Mouse (Mus musculus) forebrain, embryonic 16.5 days (tissue): ENCODE results near the gene Pnma5. TPM values are rescaled to one million over a fixed set of nuclear protein-coding genes. Genes with fewer than 3 reads are reported as not detected.

Source experiments
- ATAC-seq: fragments of 200-750 bp; cut with Nextera tagmentation; 2 replicates; pipeline ENCODE4 v1.8.0; 2017; ENCODE audit warnings: mild to moderate bottlenecking, moderate library complexity
- H3K27ac ChIP-seq: fragments of 300-500 bp; sonication (generic); 2 replicates; pipeline ENCODE4 v1.5.1; 2014; ENCODE audit warnings: low read length, control low read depth
- H3K27me3 ChIP-seq: fragments of 300-500 bp; sonication (generic); replicated peaks from 2 replicates; pipeline ENCODE4 v1.6.1; 2014; ENCODE audit warnings: low read length; ENCODE audit not compliant: control insufficient read depth, insufficient read depth
- H3K36me3 ChIP-seq: fragments of 300-500 bp; sonication (generic); 2 replicates; pipeline ENCODE4 v1.6.1; 2014; ENCODE audit not compliant: control insufficient read depth, insufficient read depth
- H3K4me1 ChIP-seq: fragments of 300-500 bp; sonication (generic); replicated peaks from 2 replicates; pipeline ENCODE4 v1.6.1; 2014; ENCODE audit warnings: low read length; ENCODE audit not compliant: control insufficient read depth, insufficient read depth
- H3K4me2 ChIP-seq: fragments of 300-500 bp; sonication (generic); 2 replicates; pipeline ENCODE4 v1.6.1; 2014; ENCODE audit warnings: mild to moderate bottlenecking, low read length, control low read depth
- H3K4me3 ChIP-seq: fragments of 300-500 bp; sonication (generic); replicated peaks from 2 replicates; pipeline ENCODE4 v1.5.1; 2014; ENCODE audit warnings: mild to moderate bottlenecking, low read length, control low read depth
- H3K9ac ChIP-seq: fragments of 300-500 bp; sonication (generic); replicated peaks from 2 replicates; pipeline ENCODE4 v1.6.1; 2014; ENCODE audit warnings: low read depth, low read length, control low read depth
- H3K9me3 ChIP-seq: fragments of 300-500 bp; sonication (generic); 2 replicates; pipeline ENCODE4 v1.6.1; 2016; ENCODE audit warnings: low read length; ENCODE audit not compliant: control insufficient read depth
- WGBS: fragments of 180-500 bp; shearing (Covaris S2); extraction: QIAGEN DNeasy Blood & Tissue Kit; methylation state at CpG from one replicate; pipeline ENCODE4 v1.1.7; 2014; 5-methylcytosine and 5-hydroxymethylcytosine counted together
- polyA plus RNA-seq: library from polyadenylated mRNA; unstranded; fragments of >200 nt; fragmentation: Nextera tagmentation; extraction: Ambion mirVana; gene quantifications from 2 replicates; pipeline ENCODE4 v1.2.1, GENCODE M21; 2015

Pnma5 gene
- polyA plus RNA-seq, 1 experiment from 2014 or later = 0.22 TPM

DNA sequence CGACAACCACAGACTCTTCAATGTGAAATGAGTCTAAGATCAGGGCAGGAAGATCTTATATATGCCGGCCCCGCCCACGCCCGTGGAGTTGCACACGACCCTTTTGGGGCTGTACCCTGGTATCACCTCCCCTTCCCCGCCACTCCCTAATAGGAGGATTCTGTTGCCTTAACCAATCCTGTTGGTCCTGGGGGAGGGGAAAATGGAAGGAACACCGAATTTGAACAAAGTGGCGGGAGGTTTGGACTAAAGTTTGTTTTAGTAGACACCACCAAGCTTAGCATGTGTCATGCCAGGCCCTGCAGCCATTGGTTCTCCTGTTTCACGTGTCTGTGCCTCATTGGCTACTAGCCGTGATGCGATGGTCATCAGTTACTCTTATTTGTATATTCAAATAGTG, 2.8 kb upstream of the Pnma5 start:
- no peak overlapping the region for H3K9ac ChIP-seq
- no peak for ATAC-seq
- no peaks in the 10 kb centered on the region for H3K9me3 ChIP-seq
- no peaks in the 10 kb centered on the region for H3K27me3 ChIP-seq
- 92% methylated on average over 12 of the region's 12 CpGs for WGBS
- no peak overlapping the region for H3K4me3 ChIP-seq
- no peaks in the 10 kb centered on the region for H3K36me3 ChIP-seq
- no peak overlapping the region for H3K4me2 ChIP-seq
- no peaks in the 10 kb centered on the region for H3K4me1 ChIP-seq
- H3K27ac ChIP-seq = no peak overlapping the region

DNA sequence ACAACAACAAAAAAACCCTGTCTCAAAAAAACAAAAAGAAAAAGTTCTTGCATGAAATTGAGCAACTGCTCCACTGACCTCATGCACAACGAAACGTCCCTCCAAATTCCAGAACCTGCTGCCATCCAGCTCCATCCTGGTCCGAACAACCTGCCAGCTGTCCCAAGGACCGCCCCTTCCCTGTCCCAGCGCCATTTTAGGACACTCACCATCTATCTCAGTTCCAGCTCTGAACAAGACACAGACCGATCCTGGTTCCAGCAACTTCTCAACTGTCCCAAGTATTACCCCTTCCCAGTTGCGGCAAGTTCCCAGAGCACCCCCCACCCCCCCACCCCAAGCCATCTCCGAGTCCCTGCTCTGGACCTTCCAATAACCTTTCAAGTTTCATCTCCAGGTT, 1.9 kb upstream of the Pnma5 start:
- H3K27ac ChIP-seq = no peak overlapping the region
- H3K27me3 ChIP-seq = no peaks in the 10 kb centered on the region
- no peak overlapping the region for H3K4me2 ChIP-seq
- no peaks in the 10 kb centered on the region for H3K9me3 ChIP-seq
- no peak overlapping the region for H3K9ac ChIP-seq
- H3K36me3 ChIP-seq = no peaks in the 10 kb centered on the region
- no peak overlapping the region for H3K4me3 ChIP-seq
- ATAC-seq = no peak
- WGBS = 87% methylated on average over 8 of the region's 8 CpGs
- H3K4me1 ChIP-seq = no peaks in the 10 kb centered on the region

DNA sequence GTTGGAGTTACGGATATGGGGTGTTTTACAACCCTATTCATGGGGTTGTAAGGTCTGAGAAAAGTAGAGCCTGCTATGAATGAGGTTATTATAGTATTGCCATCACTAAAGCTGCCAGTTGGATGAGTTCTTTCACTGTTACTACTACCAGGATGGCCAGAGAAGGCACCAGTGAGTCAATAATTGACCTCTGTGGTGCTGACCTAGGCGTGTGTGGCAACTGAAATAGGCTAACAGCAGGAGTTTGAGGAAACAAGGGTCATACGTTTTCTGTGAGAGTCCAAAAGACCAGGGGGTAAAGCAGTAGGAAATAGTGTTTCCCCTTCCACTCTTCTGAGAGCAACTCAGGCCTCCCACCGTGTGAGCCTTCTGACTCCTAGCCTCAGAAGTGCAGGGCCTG, 24.1 kb downstream of the Pnma5 start:
- Histone ChIP-seq H3K36me3 (no peaks in the 10 kb centered on the region), H3K27me3 (no peaks in the 10 kb centered on the region), H3K27ac (no peak overlapping the region), H3K4me2 (no peak overlapping the region), H3K9me3 (no peaks in the 10 kb centered on the region), H3K9ac (no peak overlapping the region), H3K4me1 (no peaks in the 10 kb centered on the region), H3K4me3 (no peak overlapping the region)
- ATAC-seq = no peak
- 61% methylated on average over 4 of the region's 4 CpGs for WGBS

- H3K36me3 ChIP-seq = no peaks in the 10 kb centered on the region
- WGBS = 16% methylated on average over 24 of the region's 27 CpGs
- H3K9me3 ChIP-seq = no peaks in the 10 kb centered on the region
- H3K27ac ChIP-seq = peak overlapping the region; percentile 82
- H3K4me3 ChIP-seq = peak overlapping the region; percentile 41
- no peaks in the 10 kb centered on the region for H3K4me1 ChIP-seq
- peak overlapping the region; percentile 50 for H3K9ac ChIP-seq
- peak; percentile 99 for ATAC-seq
- H3K4me2 ChIP-seq = peak overlapping the region; percentile 58
- H3K27me3 ChIP-seq = no peaks in the 10 kb centered on the region
Measured at GRCm38 (mm10) chrX:73007597-73008479, 29.1 kb downstream of the Pnma5 start.

DNA sequence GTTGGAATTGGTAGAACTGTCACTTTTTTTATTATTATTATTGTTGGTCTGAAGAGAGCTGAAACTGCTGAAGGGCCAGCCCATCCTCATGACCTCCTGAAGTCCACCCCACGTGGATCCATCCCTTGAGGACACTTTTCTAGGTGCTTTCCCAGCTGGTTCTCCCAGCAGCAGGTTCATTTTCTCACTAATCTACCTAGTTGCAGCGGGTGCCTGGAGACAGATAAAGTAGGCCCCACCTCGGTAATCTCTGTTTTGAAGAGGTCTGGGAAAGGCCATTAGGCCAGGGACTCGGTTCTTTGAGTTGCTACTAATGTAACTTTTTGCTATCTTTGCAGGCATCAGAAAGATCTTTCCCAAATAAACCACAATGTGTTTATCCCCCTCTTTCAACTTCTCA, 31.2 kb downstream of the Pnma5 start:
- Histone ChIP-seq H3K9ac (no peak overlapping the region), H3K36me3 (no peaks in the 10 kb centered on the region), H3K4me3 (no peak overlapping the region), H3K27me3 (no peaks in the 10 kb centered on the region), H3K4me1 (no peaks in the 10 kb centered on the region), H3K4me2 (no peak overlapping the region), H3K27ac (no peak overlapping the region), H3K9me3 (no peaks in the 10 kb centered on the region)
- ATAC-seq = no peak
- 64% methylated on average over 4 of the region's 4 CpGs for WGBS

DNA sequence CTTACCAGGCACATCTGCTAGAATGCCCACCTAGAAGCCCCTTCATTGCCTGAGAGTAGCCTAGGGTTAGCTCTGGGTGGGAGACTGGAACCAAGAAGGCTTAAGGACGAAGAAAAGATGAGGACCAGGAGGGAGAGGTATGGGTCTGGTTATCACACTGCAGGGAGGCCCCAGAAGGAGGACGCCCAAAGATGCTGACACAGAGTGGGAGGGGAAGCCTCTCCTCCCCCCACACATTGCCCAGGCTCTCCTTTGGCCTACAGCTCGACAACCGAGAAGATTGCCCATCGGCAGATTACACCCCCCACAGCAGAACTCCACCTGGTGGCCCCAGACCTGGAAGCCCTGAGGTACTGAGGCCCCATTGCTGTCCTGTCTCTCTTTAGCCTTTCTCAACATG, 33.8 kb downstream of the Pnma5 start:
- H3K4me1 ChIP-seq = no peaks in the 10 kb centered on the region
- 77% methylated on average over 5 of the region's 5 CpGs for WGBS
- no peak overlapping the region for H3K9ac ChIP-seq
- H3K27me3 ChIP-seq = no peaks in the 10 kb centered on the region
- no peaks in the 10 kb centered on the region for H3K9me3 ChIP-seq
- no peak overlapping the region for H3K4me2 ChIP-seq
- H3K36me3 ChIP-seq = no peaks in the 10 kb centered on the region
- H3K27ac ChIP-seq = no peak overlapping the region
- no peak overlapping the region for H3K4me3 ChIP-seq
- ATAC-seq = no peak

DNA sequence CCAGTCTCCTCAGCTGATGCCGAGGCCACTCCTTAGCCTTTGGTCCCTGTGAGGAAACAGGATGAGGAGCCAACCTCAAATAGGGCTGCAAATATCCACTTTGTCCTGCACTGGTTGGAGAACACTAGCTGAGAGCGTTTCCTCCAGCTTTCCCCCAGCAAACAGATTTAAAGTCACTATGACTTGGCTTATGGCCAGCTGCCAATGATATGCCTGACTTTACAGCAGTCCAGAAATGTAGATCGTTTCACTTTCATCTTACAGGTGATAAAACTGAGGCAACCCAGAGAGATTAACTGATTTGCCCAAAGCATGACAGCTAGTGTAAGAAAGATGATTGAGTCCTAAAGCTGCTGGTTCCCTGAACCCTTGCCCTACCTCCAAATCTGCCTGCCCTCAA, 41.4 kb downstream of the Pnma5 start:
- Histone ChIP-seq H3K27ac (no peak overlapping the region), H3K4me1 (no peaks in the 10 kb centered on the region), H3K9ac (no peak overlapping the region), H3K4me3 (no peak overlapping the region), H3K4me2 (no peak overlapping the region), H3K27me3 (no peaks in the 10 kb centered on the region), H3K9me3 (no peaks in the 10 kb centered on the region), H3K36me3 (no peaks in the 10 kb centered on the region)
- ATAC-seq = no peak
- WGBS = 73% methylated on average over 3 of the region's 3 CpGs

DNA sequence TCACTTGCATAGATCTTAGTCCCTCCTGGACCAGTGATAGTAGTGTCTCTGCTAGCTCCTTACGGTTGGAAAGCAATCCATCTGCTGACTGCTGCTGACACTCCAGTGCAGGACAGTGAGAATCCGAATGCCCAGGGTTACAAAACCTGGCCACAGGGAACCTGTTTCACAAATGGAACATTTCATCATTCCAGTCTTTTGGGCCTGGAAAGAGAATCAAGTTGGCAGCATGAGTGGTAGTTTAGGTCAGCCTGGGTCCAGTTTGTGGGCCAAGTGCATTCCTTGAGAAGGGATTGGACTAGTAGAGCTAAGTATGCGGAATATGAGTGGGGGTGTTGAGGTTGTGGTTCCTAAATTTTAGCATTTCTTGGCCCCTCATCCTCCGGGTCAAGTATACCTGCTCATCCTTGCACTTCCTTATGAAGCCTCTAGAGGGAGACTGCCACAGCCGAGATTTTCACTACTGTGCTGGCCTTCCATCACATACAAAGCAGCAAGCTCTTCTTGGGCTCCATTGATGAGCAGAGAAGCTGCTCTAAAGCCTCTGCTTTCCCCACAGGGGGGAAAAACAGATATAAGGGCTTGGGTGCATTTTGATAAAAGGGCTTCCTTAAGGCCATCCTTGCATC, 44.5 kb downstream of the Pnma5 start:
- Histone ChIP-seq H3K27ac (no peak overlapping the region), H3K4me2 (no peak overlapping the region), H3K9me3 (no peaks in the 10 kb centered on the region), H3K36me3 (no peaks in the 10 kb centered on the region), H3K4me3 (no peak overlapping the region), H3K27me3 (no peaks in the 10 kb centered on the region), H3K4me1 (peaks cover 2% of the 10 kb centered on the region; the same call in 1 of the 2 replicates), H3K9ac (no peak overlapping the region)
- no peak for ATAC-seq
- 51% methylated on average over 5 of the region's 5 CpGs for WGBS

DNA sequence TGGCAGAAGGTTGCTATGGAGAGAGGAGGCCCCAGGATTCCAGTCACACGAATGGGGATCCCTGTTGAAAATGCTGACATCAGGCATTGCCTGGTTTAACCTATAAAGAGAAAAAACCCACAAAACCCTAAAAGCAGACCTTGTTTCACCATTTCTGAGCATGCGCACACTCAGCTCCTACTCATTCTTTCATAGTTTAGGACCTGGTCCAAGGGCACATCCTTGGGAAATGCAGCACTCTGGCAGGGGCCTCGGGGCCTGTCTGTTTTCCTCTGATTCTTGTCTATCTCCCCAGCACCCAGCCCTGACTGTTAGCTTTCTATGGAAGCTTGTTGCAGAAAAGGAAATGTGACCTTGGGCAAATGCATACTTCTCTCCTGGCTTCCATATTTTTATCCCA, 46.3 kb downstream of the Pnma5 start:
- H3K9ac ChIP-seq = no peak overlapping the region
- peaks cover 4% of the 10 kb centered on the region; the same call in 1 of the 2 replicates for H3K4me1 ChIP-seq
- no peak for ATAC-seq
- no peaks in the 10 kb centered on the region for H3K9me3 ChIP-seq
- no peak overlapping the region for H3K4me2 ChIP-seq
- H3K27ac ChIP-seq = no peak overlapping the region
- H3K4me3 ChIP-seq = no peak overlapping the region
- no peaks in the 10 kb centered on the region for H3K36me3 ChIP-seq
- WGBS = 70% methylated on average over 3 of the region's 3 CpGs
- no peaks in the 10 kb centered on the region for H3K27me3 ChIP-seq
